Mouse (Mus musculus) embryonic fibroblast, embryonic 13.5 days (primary cell): ENCODE measurements around the gene Uprt.

Experiments used
- CTCF ChIP-seq: IDR thresholded peaks from 2 replicates; pipeline ENCODE4 v1.5.1; 2011; ENCODE audit warnings: mild to moderate bottlenecking, control low read depth, low read length, moderate library complexity, borderline replicate concordance; ENCODE audit not compliant: insufficient read depth
- POLR2A ChIP-seq: IDR thresholded peaks from 2 replicates; pipeline ENCODE4 v1.6.1; 2011; ENCODE audit warnings: low read depth, mild to moderate bottlenecking, control low read depth, low read length, moderate library complexity

DNA sequence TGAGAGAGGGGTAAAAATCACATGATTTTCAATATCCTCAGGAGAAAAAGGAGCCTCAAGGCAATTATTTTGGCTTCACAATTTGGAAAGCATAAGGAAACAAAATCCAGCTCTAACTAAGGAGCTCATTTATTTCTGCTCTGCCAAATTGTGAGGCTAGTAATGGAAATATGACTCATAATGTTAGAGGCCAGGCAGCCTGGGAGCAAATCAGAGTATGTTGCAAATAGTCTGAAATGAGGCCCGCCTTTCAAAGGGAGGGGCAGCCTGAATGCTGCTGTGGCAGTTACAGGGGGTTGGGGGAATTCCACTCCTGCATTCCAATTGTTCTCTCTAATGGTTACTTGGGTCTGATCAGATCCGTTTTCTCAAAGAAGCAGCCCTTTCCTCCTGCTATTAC is 20.9 kb upstream of the Uprt start:
- no peak for TF ChIP-seq CTCF
- no peak for TF ChIP-seq POLR2A
